Mouse (Mus musculus): ENCODE results near the gene Espn.

GRCm38 (mm10) chr4:152096927-152097326 lies 55.2 kb downstream of the Espn start:
- no peak for TF ChIP-seq CTCF (IDR thresholded peaks at IDR 0.05)
- TF ChIP-seq EP300 (IDR thresholded peaks at IDR 0.05) = no peak

All from lung, postnatal 0 days (tissue).